Mouse (Mus musculus): Measurements from ENCODE around the gene Dph1. TPM values are rescaled to one million over a fixed set of nuclear protein-coding genes. Genes with fewer than 3 reads are reported as not detected.

Gene Dph1
- polyA plus RNA-seq (2012; ENCODE audit: low replicate concordance), result 52.3 and 91.0 TPM in 2 replicates

GRCm38 (mm10) chr11:75190905-75191441 is at the start of gene Dph1:
Gene Dph1, minus strand, starts transcription at chr11:75191241.

GRCm38 (mm10) chr11:75193256-75194071 is 2.4 kb upstream of the Dph1 start, which contains the start of gene Rtn4rl1:
Gene Rtn4rl1, plus strand, starts transcription at chr11:75193783.

GRCm38 (mm10) chr11:75178672-75179208 is 12.3 kb downstream of the Dph1 start, which contains the start of gene Ovca2:
Gene Ovca2, minus strand, starts transcription at chr11:75178835.

GRCm38 (mm10) chr11:75169405-75170080 is 21.5 kb downstream of the Dph1 start, which contains the start of gene Hic1:
Gene Hic1, minus strand, starts transcription at chr11:75169519.

Other genes starting within 250 kb of the Dph1 start
- 2.8 and 3.2 TPM in 2 replicates for gene Hic1, start 21.7 kb downstream of the Dph1 start, polyA plus RNA-seq (2012; ENCODE audit: low replicate concordance)
- 1.3 and 2.2 TPM in 2 replicates for gene Ovca2, start 12.4 kb downstream of the Dph1 start, polyA plus RNA-seq (2012; ENCODE audit: low replicate concordance)
- 0.71 and 0.87 TPM in 2 replicates for gene Rtn4rl1, start 2.5 kb upstream of the Dph1 start, polyA plus RNA-seq (2012; ENCODE audit: low replicate concordance)
- gene Rpa1, start 157.1 kb upstream of the Dph1 start, polyA plus RNA-seq (2012; ENCODE audit: low replicate concordance), result 36.1 and 98.9 TPM in 2 replicates
- gene Smyd4, start 157.2 kb upstream of the Dph1 start, polyA plus RNA-seq (2012; ENCODE audit: low replicate concordance), result 1.1 and 1.2 TPM in 2 replicates
- gene Serpinf1, start 231.5 kb upstream of the Dph1 start, polyA plus RNA-seq (2012; ENCODE audit: low replicate concordance), result 1.7 TPM in 2 replicates
- gene Serpinf2, start 248.3 kb upstream of the Dph1 start, polyA plus RNA-seq (2012; ENCODE audit: low replicate concordance), result 0.23 TPM in 1 of 2 replicates, not detected in the other